Mouse (Mus musculus): ENCODE data around the gene Kctd6. TPM values are rescaled to one million over a fixed set of nuclear protein-coding genes. Genes with fewer than 3 reads are reported as not detected.

Gene Kctd6
- polyA plus RNA-seq (2021; fragmentation: Nextera tagmentation): 18.9 and 22.5 TPM in 2 replicates
- long read RNA-seq, experiment 1, transcript Kctd6-201 (3 exons, 1,650 nt): major isoform, 28 of 45 reads
- long read RNA-seq, experiment 1, partial matches to known transcripts: 6 of 45 reads
- long read RNA-seq, experiment 1, other reads (novel, unspliced or antisense): 9 of 45 reads
- long read RNA-seq, experiment 2, transcript Kctd6-201 (3 exons, 1,650 nt): major isoform, 285 of 324 reads
- long read RNA-seq, experiment 2, partial matches to known transcripts: 12 of 324 reads
- long read RNA-seq, experiment 2, other reads (novel, unspliced or antisense): 23 of 324 reads

DNA sequence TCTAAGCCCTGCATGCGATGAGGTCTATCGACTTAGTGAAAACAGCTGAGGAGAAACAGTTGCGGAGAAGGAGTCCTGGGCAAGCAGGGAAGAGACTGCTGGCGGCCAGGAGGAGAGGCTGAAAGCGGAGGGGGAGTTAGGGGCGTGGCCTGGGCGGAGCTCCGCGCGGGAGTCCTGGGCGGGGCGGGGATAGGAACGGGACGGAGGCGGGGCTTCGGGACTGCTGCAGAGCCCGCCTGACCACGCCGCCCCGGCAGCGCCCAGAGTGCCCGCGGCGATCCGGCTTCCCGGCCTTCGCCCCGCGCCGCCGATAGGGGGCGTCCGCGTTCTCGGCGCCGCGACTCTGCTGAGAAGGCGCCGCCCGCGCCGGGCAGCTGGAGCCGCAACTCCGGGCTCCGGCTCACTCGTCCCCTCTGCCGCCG is at the start of gene Kctd6:
TSS of gene Kctd6 (plus strand) at position 338 of the 422 bp plus-strand sequence.

DNA sequence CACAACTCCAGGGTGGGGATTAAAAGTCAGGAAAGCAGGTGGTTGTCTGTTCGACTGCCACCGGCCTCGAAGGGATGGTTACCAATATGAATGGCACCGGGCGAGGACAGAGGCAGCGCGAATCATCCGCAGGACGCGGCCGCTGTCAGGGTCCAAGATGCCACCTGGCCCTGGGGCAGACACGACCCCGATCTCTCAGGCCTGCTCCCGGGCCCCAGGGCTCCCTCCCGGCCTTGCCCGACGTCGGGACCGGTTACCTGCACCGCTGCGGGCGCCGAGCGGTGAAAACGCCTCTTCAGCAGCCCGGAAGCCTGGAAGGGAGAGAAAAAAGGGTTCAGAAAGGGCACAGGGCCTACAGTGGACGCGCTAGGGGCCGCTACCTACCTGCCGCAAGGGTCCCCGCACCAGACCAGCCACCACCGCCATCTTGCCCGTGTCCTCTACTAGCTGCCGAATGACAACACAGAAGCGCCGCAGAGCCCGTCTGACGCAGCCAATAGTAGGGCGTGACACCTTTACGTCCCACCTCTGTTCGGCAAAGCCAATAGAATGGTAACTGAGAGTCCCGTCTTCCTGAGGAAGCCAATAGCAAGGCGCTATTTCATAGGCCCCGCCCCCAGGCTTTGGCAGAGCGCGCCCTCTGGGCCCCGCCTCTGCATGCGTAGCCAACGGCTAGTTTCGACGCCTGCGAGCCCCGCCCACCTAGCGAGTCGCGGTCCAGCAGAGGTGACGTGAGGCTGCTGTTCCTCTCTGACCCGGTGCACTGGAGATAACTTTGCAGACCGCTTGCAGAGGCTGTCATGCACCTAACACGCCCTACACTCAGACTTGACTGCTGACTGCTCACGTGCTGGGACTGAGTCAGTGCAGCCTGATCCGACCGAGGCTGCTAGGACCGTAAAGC is 41.2 kb upstream of the Kctd6 start, which contains the start of gene Pdhb:
TSS of gene Pdhb (minus strand) at position 519 of the 904 bp plus-strand sequence.

GRCm38 (mm10) chr14:8259166-8259565 is 45.2 kb downstream of the Kctd6 start, which contains the start of gene Acox2:
Gene Acox2, minus strand, starts transcription at chr14:8259353.

Other genes starting within 250 kb of the Kctd6 start
- 0.23 and 0.36 TPM in 2 replicates for gene Dnase1l3, start 219.6 kb upstream of the Kctd6 start, polyA plus RNA-seq (2021; fragmentation: Nextera tagmentation)
- 99.6 and 106 TPM in 2 replicates for gene Abhd6, start 211.2 kb upstream of the Kctd6 start, polyA plus RNA-seq (2021; fragmentation: Nextera tagmentation)
- gene Rpp14, start 133.8 kb upstream of the Kctd6 start, polyA plus RNA-seq (2021; fragmentation: Nextera tagmentation): 35.0 and 35.5 TPM in 2 replicates
- 13.0 and 14.5 TPM in 2 replicates for gene Pxk, start 115.9 kb upstream of the Kctd6 start, polyA plus RNA-seq (2021; fragmentation: Nextera tagmentation)
- gene Pdhb, start 41.1 kb upstream of the Kctd6 start, polyA plus RNA-seq (2021; fragmentation: Nextera tagmentation): 156 and 174 TPM in 2 replicates
- 0.21 and 0.50 TPM in 2 replicates for gene Acox2, start 45.2 kb downstream of the Kctd6 start, polyA plus RNA-seq (2021; fragmentation: Nextera tagmentation)
- gene Fam107a, start 103.9 kb downstream of the Kctd6 start, polyA plus RNA-seq (2021; fragmentation: Nextera tagmentation): 32.9 and 37.3 TPM in 2 replicates
- gene Oit1, start 164.6 kb downstream of the Kctd6 start, polyA plus RNA-seq (2021; fragmentation: Nextera tagmentation): not detected in 2 replicates